Mouse (Mus musculus): ENCODE results near the gene Tmed9. TPM values are rescaled to one million over a fixed set of nuclear protein-coding genes. Genes with fewer than 3 reads are reported as not detected.

Tmed9 gene
- total RNA-seq, 2 experiments from 2014 or later = 61.4 to 63.3 TPM

Other genes starting within 250 kb of the Tmed9 start
- under 1 TPM; 0.38 to 0.54 TPM for gene Mxd3, start 243.9 kb upstream of the Tmed9 start, total RNA-seq (2021)
- 10 to 100 TPM; 34.5 to 36.2 TPM for gene Lman2, start 210.9 kb upstream of the Tmed9 start, total RNA-seq (2021)
- under 1 TPM; 0.27 to 0.48 TPM for gene Rgs14, start 204.0 kb upstream of the Tmed9 start, total RNA-seq (2021)
- gene Slc34a1, start 175.5 kb upstream of the Tmed9 start, total RNA-seq (2021) = not detected
- not detected for gene Pfn3, start 158.5 kb upstream of the Tmed9 start, total RNA-seq (2021)
- not detected for gene F12, start 146.9 kb upstream of the Tmed9 start, total RNA-seq (2021)
- gene Grk6, start 128.7 kb upstream of the Tmed9 start, total RNA-seq (2021) = 10 to 100 TPM in 1 of 2 experiments, 1 to 10 TPM in 1; 9.1 to 10.8 TPM
- gene Prr7, start 109.5 kb upstream of the Tmed9 start, total RNA-seq (2021) = under 1 TPM; 0.62 to 0.77 TPM
- gene Dbn1, start 85.6 kb upstream of the Tmed9 start, total RNA-seq (2021) = 1 to 10 TPM; 7.7 TPM
- 100 to 1,000 TPM; 605 to 719 TPM for gene Pdlim7, start 60.1 kb upstream of the Tmed9 start, total RNA-seq (2021)
- 1 to 10 TPM in 1 of 2 experiments, under 1 TPM in 1; 0.74 to 1.2 TPM for gene Dok3, start 44.4 kb upstream of the Tmed9 start, total RNA-seq (2021)
- gene Ddx41, start 37.1 kb upstream of the Tmed9 start, total RNA-seq (2021) = 10 to 100 TPM in 1 of 2 experiments, 1 to 10 TPM in 1; 9.3 to 10.3 TPM
- gene Fam193b, start 2.6 kb upstream of the Tmed9 start, total RNA-seq (2021) = 10 to 100 TPM in 1 of 2 experiments, 1 to 10 TPM in 1; 9.6 to 13.4 TPM
- gene B4galt7, start 26.2 kb downstream of the Tmed9 start, total RNA-seq (2021) = 1 to 10 TPM; 4.3 to 6.5 TPM
- 1 to 10 TPM; 8.2 TPM for gene Caml, start 49.3 kb downstream of the Tmed9 start, total RNA-seq (2021)
- 10 to 100 TPM; 17.7 to 19.8 TPM for gene Ddx46, start 61.3 kb downstream of the Tmed9 start, total RNA-seq (2021)
- 10 to 100 TPM; 23.7 to 28.5 TPM for gene B230219D22Rik, start 119.4 kb downstream of the Tmed9 start, total RNA-seq (2021)
- gene Txndc15, start 140.9 kb downstream of the Tmed9 start, total RNA-seq (2021) = 10 to 100 TPM; 26.8 to 28.8 TPM
- 10 to 100 TPM; 15.5 to 20.6 TPM for gene Pcbd2, start 153.6 kb downstream of the Tmed9 start, total RNA-seq (2021)
- under 1 TPM in 1 of 2 experiments, not detected in 1; 0.20 TPM for gene Catsper3, start 210.8 kb downstream of the Tmed9 start, total RNA-seq (2021)

Data from gastrocnemius, postnatal 36 days (tissue).